11 mouse cellular contexts compared by ENCODE assay signal in genomic region chr9:99144416-99144989, GRCm38 (mm10).
"Had no signal": no experiment of that assay in that cellular context is flagged by ENCODE, and none has a peak within 500 bp of the region (broad histone marks: within the 10 kb centered on the region; RNA-seq: fewer than 3 reads in every experiment).

No protein-coding gene starts in this region.

- DNase-seq: kidney, adult 8-10 months; kidney, postnatal 10 days; kidney, postnatal 36 days; liver, embryonic 13.5 days; lung, adult 2 months; lung, postnatal 14 days; lung, postnatal 4 days; midbrain, embryonic 14.5 days; thymus, adult 2 months; thymus, postnatal 14 days; thymus, postnatal 4 days had no signal
